Mouse (Mus musculus): ENCODE measurements around the gene Abcc12.

DNA sequence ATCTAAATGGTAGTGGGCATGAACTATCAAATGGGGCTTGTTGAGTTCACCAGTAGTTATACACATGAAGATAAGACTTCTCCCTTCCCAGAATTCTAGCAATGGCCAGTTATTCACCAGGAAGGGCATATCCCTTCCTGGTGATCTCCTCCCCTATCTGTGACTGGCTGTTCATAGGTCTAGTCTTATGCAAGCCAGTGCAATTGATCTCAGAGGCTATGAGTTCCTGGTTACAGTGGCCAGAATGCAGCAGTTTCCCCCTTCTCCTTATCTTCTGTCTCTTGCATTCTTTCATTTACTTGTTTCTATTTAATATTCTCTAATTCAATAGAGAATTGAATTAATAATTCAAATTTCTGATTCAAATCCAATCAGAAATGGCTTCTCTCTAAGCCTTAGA, 96.2 kb downstream of the Abcc12 start:
- TF ChIP-seq GATA1 (IDR thresholded peaks at IDR 0.05; ENCODE audit: borderline replicate concordance, low read length): no peak
- no peak for TF ChIP-seq FLI1 (IDR thresholded peaks at IDR 0.05; ENCODE audit: low read length)

Measured in megakaryocyte, embryonic 14.5 days (primary cell).